Mouse (Mus musculus) ES-E14 (cell line): ENCODE measurements around the gene A930033H14Rik. TPM values are rescaled to one million over a fixed set of nuclear protein-coding genes. Genes with fewer than 3 reads are reported as not detected.

ENCODE experiments used
- DNase-seq: peaks from one replicate; pipeline ENCODE4 v3.0.0-alpha.2; 2013; ENCODE audit warnings: low read depth, low spot score
- H3K27ac ChIP-seq: 2 replicates; pipeline ENCODE4 v1.5.1; 2012; ENCODE audit warnings: low read depth, mild to moderate bottlenecking, low read length, moderate library complexity, mixed read lengths; ENCODE audit not compliant: poor library complexity, insufficient read depth, severe bottlenecking
- H3K36me3 ChIP-seq: 2 replicates; pipeline ENCODE4 v1.6.1; 2012; ENCODE audit warnings: mild to moderate bottlenecking, low read length, moderate library complexity, mixed read lengths; ENCODE audit not compliant: control insufficient read depth, poor library complexity, insufficient read depth, severe bottlenecking
- H3K4me1 ChIP-seq, 2 experiments: fragments of 150-350 bp in 1 of 2; sonication (generic) in 1 of 2; 2 replicates each; pipeline ENCODE4 v1.6.1; 2012; ENCODE audit warnings: low read length in 2 of 2, mild to moderate bottlenecking in 1 of 2, mixed read lengths in 1 of 2; ENCODE audit not compliant: control insufficient read depth in 2 of 2, insufficient read depth in 2 of 2, poor library complexity in 1 of 2
- H3K4me3 ChIP-seq, 2 experiments: fragments of 150-350 bp in 1 of 2; sonication (generic) in 1 of 2; 2 replicates each; pipeline ENCODE4 v1.5.1; 2012; ENCODE audit warnings: low read length in 2 of 2, low read depth in 1 of 2, mild to moderate bottlenecking in 1 of 2, mixed read lengths in 1 of 2; ENCODE audit not compliant: insufficient read depth in 1 of 2, poor library complexity in 1 of 2, severe bottlenecking in 1 of 2
- H3K9ac ChIP-seq: 2 replicates; pipeline ENCODE4 v1.6.1; 2012; ENCODE audit warnings: low read depth, mild to moderate bottlenecking, low read length, mixed read lengths; ENCODE audit not compliant: poor library complexity, insufficient read depth, severe bottlenecking
- H3K9me3 ChIP-seq: fragments of 150-350 bp; sonication (generic); 2 replicates; pipeline ENCODE4 v1.6.1; 2012; ENCODE audit warnings: low read depth, mild to moderate bottlenecking, low read length; ENCODE audit not compliant: control insufficient read depth, insufficient read depth
- CHD2 ChIP-seq: IDR thresholded peaks from 2 replicates; pipeline ENCODE4 v1.6.1; 2014; ENCODE audit warnings: mild to moderate bottlenecking, low read depth, low read length, inconsistent platforms
- HCFC1 ChIP-seq: IDR thresholded peaks from 2 replicates; pipeline ENCODE4 v1.6.1; 2012; ENCODE audit warnings: low read length, inconsistent platforms, borderline replicate concordance; ENCODE audit not compliant: insufficient read depth
- MAFK ChIP-seq: IDR thresholded peaks from 2 replicates; pipeline ENCODE4 v1.6.1; 2014; ENCODE audit warnings: mild to moderate bottlenecking, low read depth, low read length, inconsistent platforms; ENCODE audit not compliant: insufficient read depth
- ZC3H11A ChIP-seq: IDR thresholded peaks from 2 replicates; pipeline ENCODE4 v1.6.1; 2012; ENCODE audit warnings: low read depth, mild to moderate bottlenecking, inconsistent platforms, low read length, borderline replicate concordance
- ZNF384 ChIP-seq: IDR thresholded peaks from 2 replicates; pipeline ENCODE4 v1.6.1; 2012; ENCODE audit warnings: low read depth, low read length, inconsistent platforms
- in situ Hi-C, 2 experiments: fragments of 600-800 bp; cut with MboI; formaldehyde crosslinking; loops; one replicate each; pipeline ENCODE4 v1.15.1; 2025; ENCODE audit warnings: low sequenced_read_pairs in 2 of 2, inconsistent platforms in 1 of 2; ENCODE audit not compliant: unreplicated experiment in 2 of 2
- total RNA-seq: library from RNA; depleted of rRNA; stranded (reverse); fragments of 300-350 nt; gene quantifications from 2 replicates; pipeline ENCODE4 v1.2.3, GENCODE M21; 2012

Gene A930033H14Rik
- total RNA-seq, 1 experiment, result 0.45 TPM

GRCm38 (mm10) chr10:69223232-69223631 lies 10.3 kb upstream of the A930033H14Rik start:
- H3K4me1 ChIP-seq, result no peaks in the 10 kb centered on the region
- DNase-seq, result no peak
- H3K9me3 ChIP-seq, result no peaks in the 10 kb centered on the region
- H3K9ac ChIP-seq, result no peak overlapping the region
- in situ Hi-C loops, result no loop called here
- TF ChIP-seq ZC3H11A (no peak), CHD2 (no peak), HCFC1 (no peak), MAFK (no peak), ZNF384 (no peak)
- no peaks in the 10 kb centered on the region for H3K36me3 ChIP-seq
- no peak overlapping the region for H3K27ac ChIP-seq
- no peak overlapping the region for H3K4me3 ChIP-seq

- Histone ChIP-seq H3K4me3 (no peak overlapping the region), H3K27ac (no peak overlapping the region), H3K9me3 (no peaks in the 10 kb centered on the region), H3K36me3 (no peaks in the 10 kb centered on the region), H3K4me1 (no peaks in the 10 kb centered on the region), H3K9ac (no peak overlapping the region)
- in situ Hi-C loops, result no loop called here
- no peak for DNase-seq
- TF ChIP-seq MAFK (no peak), ZNF384 (no peak), CHD2 (no peak), ZC3H11A (no peak), HCFC1 (no peak)
Measured at GRCm38 (mm10) chr10:69221955-69222354, 9.1 kb upstream of the A930033H14Rik start.

- no peaks in the 10 kb centered on the region for H3K36me3 ChIP-seq
- no peaks in the 10 kb centered on the region for H3K4me1 ChIP-seq
- H3K9ac ChIP-seq, result no peak overlapping the region
- TF ChIP-seq ZNF384 (no peak), HCFC1 (no peak), MAFK (no peak), ZC3H11A (no peak), CHD2 (no peak)
- no peak overlapping the region for H3K4me3 ChIP-seq
- no peaks in the 10 kb centered on the region for H3K9me3 ChIP-seq
- DNase-seq, result no peak
- H3K27ac ChIP-seq, result no peak overlapping the region
- in situ Hi-C loops, result no loop called here
Measured at GRCm38 (mm10) chr10:69221148-69221547, 8.2 kb upstream of the A930033H14Rik start.

- no peaks in the 10 kb centered on the region for H3K36me3 ChIP-seq
- no peaks in the 10 kb centered on the region for H3K4me1 ChIP-seq
- TF ChIP-seq ZNF384 (no peak), MAFK (no peak), CHD2 (no peak), HCFC1 (no peak), ZC3H11A (no peak)
- no peak overlapping the region for H3K27ac ChIP-seq
- H3K4me3 ChIP-seq, result no peak overlapping the region
- DNase-seq, result no peak
- no peaks in the 10 kb centered on the region for H3K9me3 ChIP-seq
- no peak overlapping the region for H3K9ac ChIP-seq
- in situ Hi-C loops, result no loop called here
Measured at GRCm38 (mm10) chr10:69220296-69220695, 7.4 kb upstream of the A930033H14Rik start.

GRCm38 (mm10) chr10:69219289-69219626 lies 6.4 kb upstream of the A930033H14Rik start:
- TF ChIP-seq ZNF384 (no peak), CHD2 (no peak), ZC3H11A (no peak), HCFC1 (no peak), MAFK (no peak)
- Histone ChIP-seq H3K36me3 (no peaks in the 10 kb centered on the region), H3K9ac (no peak overlapping the region), H3K4me1 (no peaks in the 10 kb centered on the region), H3K27ac (no peak overlapping the region), H3K9me3 (no peaks in the 10 kb centered on the region), H3K4me3 (no peak overlapping the region)
- in situ Hi-C loops, result no loop called here
- no peak for DNase-seq
